Mouse (Mus musculus) limb, embryonic 13.5 days (tissue): ENCODE results near the gene Mrps6. TPM values are rescaled to one million over a fixed set of nuclear protein-coding genes. Genes with fewer than 3 reads are reported as not detected.

Experiments used
- ATAC-seq: fragments of 200-750 bp; cut with Nextera tagmentation; 2 replicates; pipeline ENCODE4 v1.8.0; 2017; ENCODE audit warnings: low read depth, moderate number of reproducible peaks, moderate TSS enrichment; ENCODE audit not compliant: low FRiP score
- H3K27ac ChIP-seq: fragments of 300-500 bp; sonication (generic); 2 replicates; pipeline ENCODE4 v1.5.1; 2015; ENCODE audit warnings: inconsistent platforms, mild to moderate bottlenecking, moderate library complexity
- H3K27me3 ChIP-seq: fragments of 300-500 bp; sonication (generic); 2 replicates; pipeline ENCODE4 v1.6.1; 2015; ENCODE audit warnings: mild to moderate bottlenecking, inconsistent platforms
- H3K36me3 ChIP-seq: fragments of 300-500 bp; sonication (generic); 2 replicates; pipeline ENCODE4 v1.6.1; 2015; ENCODE audit warnings: inconsistent platforms, mild to moderate bottlenecking, moderate library complexity
- H3K4me1 ChIP-seq: fragments of 300-500 bp; sonication (generic); 2 replicates; pipeline ENCODE4 v1.6.1; 2015; ENCODE audit warnings: inconsistent platforms
- H3K4me2 ChIP-seq: fragments of 300-500 bp; sonication (generic); replicated peaks from 2 replicates; pipeline ENCODE4 v1.6.1; 2015; ENCODE audit warnings: inconsistent platforms, mild to moderate bottlenecking, moderate library complexity
- H3K4me3 ChIP-seq: fragments of 300-500 bp; sonication (generic); 2 replicates; pipeline ENCODE4 v1.5.1; 2015; ENCODE audit warnings: moderate library complexity, mild to moderate bottlenecking, inconsistent platforms
- H3K9ac ChIP-seq: fragments of 300-500 bp; sonication (generic); 2 replicates; pipeline ENCODE4 v1.6.1; 2015; ENCODE audit warnings: mild to moderate bottlenecking, inconsistent platforms
- H3K9me3 ChIP-seq: fragments of 300-500 bp; sonication (generic); 2 replicates; pipeline ENCODE4 v1.6.1; 2016; ENCODE audit warnings: inconsistent platforms
- WGBS: fragments of 180-500 bp; shearing (Covaris S2); methylation state at CpG from one replicate; pipeline ENCODE4 v1.1.7; 2015; 5-methylcytosine and 5-hydroxymethylcytosine counted together
- polyA plus RNA-seq: library from polyadenylated mRNA; unstranded; fragments of >200 nt; fragmentation: Nextera tagmentation; extraction: Ambion mirVana; gene quantifications from 2 replicates; pipeline ENCODE4 v1.2.1, GENCODE M21; 2015

Mrps6 gene
- polyA plus RNA-seq, 1 experiment from 2014 or later: 96.5 TPM

GRCm38 (mm10) chr16:92039421-92039820, 18.6 kb upstream of the Mrps6 start:
- Histone ChIP-seq H3K36me3 (no peaks in the 10 kb centered on the region), H3K27ac (no peak overlapping the region), H3K9me3 (no peaks in the 10 kb centered on the region), H3K9ac (no peak overlapping the region), H3K4me2 (no peak overlapping the region), H3K4me3 (no peak overlapping the region), H3K4me1 (no peaks in the 10 kb centered on the region), H3K27me3 (no peaks in the 10 kb centered on the region)
- 84% methylated on average over 7 of the region's 7 CpGs for WGBS
- no peak for ATAC-seq

- no peak overlapping the region for H3K4me3 ChIP-seq
- no peak overlapping the region for H3K4me2 ChIP-seq
- no peak for ATAC-seq
- no peak overlapping the region for H3K9ac ChIP-seq
- 95% methylated on average over 11 of the region's 11 CpGs for WGBS
- H3K27ac ChIP-seq: no peak overlapping the region
- no peaks in the 10 kb centered on the region for H3K36me3 ChIP-seq
- H3K27me3 ChIP-seq: no peaks in the 10 kb centered on the region
- H3K4me1 ChIP-seq: no peaks in the 10 kb centered on the region
- no peaks in the 10 kb centered on the region for H3K9me3 ChIP-seq
Observed at GRCm38 (mm10) chr16:92039966-92040365, 18.1 kb upstream of the Mrps6 start.

- WGBS: 83% methylated on average over 7 of the region's 7 CpGs
Observed at GRCm38 (mm10) chr16:92051777-92052310, 6.2 kb upstream of the Mrps6 start.

DNA sequence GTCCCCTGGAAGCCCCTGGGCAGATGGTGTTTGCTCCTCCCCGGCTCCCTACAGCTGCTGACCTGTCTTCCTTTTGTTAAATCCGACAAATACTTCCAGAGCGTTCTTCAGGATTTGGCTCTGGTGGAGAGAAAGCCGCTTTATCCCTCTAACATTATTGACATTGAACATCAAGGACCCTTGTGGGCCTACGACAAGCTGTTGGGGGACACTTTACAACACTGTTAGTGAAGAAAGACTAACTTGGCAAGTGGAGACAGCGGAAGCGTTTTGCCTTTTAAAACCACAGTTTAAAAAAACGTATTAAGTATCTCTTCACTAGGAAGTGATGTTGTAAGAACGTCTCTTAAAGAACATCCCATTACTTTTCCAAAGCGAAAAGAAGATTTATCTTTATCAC, 5.5 kb upstream of the Mrps6 start:
- 79% methylated on average over 10 of the region's 10 CpGs for WGBS
- Histone ChIP-seq H3K4me2 (no peak overlapping the region), H3K27ac (no peak overlapping the region), H3K9ac (no peak overlapping the region), H3K9me3 (peaks cover 12% of the 10 kb centered on the region), H3K4me3 (no peak overlapping the region), H3K36me3 (no peaks in the 10 kb centered on the region), H3K27me3 (no peaks in the 10 kb centered on the region), H3K4me1 (no peaks in the 10 kb centered on the region)
- ATAC-seq: no peak

More at GRCm38 (mm10) chr16:92051777-92052310, 6.2 kb upstream of the Mrps6 start:
- ATAC-seq: no peak
- H3K27ac ChIP-seq: no peak overlapping the region
- H3K4me2 ChIP-seq: no peak overlapping the region
- no peaks in the 10 kb centered on the region for H3K4me1 ChIP-seq
- H3K9ac ChIP-seq: no peak overlapping the region
- no peaks in the 10 kb centered on the region for H3K36me3 ChIP-seq
- H3K9me3 ChIP-seq: peaks cover 12% of the 10 kb centered on the region
- H3K27me3 ChIP-seq: no peaks in the 10 kb centered on the region
- no peak overlapping the region for H3K4me3 ChIP-seq

DNA sequence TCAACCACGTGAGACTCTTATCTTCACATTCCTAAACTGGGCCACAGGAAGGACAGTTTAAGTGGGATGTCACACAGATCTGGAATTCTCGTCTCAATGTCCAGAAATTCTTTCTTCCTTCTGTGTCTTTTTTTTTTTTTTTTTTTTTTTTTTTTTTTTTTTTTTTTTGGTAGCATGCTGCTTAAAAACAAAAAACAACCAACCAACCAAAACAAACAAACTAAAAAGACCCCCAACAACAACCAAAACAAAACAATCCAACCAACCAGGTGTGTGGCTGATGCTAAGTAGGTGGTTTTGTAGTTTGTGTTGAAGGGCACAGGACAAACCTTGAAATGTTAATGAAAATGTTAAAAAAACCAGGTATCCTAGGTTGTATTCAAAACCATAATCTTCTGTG, 1.4 kb upstream of the Mrps6 start:
- Histone ChIP-seq H3K27me3 (no peaks in the 10 kb centered on the region), H3K27ac (no peak overlapping the region), H3K4me1 (peaks cover 22% of the 10 kb centered on the region), H3K9ac (no peak overlapping the region), H3K4me2 (no peak overlapping the region), H3K4me3 (no peak overlapping the region), H3K36me3 (peaks cover 8% of the 10 kb centered on the region), H3K9me3 (peaks cover 12% of the 10 kb centered on the region)
- WGBS: 60% methylated on average over 2 of the region's 2 CpGs
- ATAC-seq: no peak

DNA sequence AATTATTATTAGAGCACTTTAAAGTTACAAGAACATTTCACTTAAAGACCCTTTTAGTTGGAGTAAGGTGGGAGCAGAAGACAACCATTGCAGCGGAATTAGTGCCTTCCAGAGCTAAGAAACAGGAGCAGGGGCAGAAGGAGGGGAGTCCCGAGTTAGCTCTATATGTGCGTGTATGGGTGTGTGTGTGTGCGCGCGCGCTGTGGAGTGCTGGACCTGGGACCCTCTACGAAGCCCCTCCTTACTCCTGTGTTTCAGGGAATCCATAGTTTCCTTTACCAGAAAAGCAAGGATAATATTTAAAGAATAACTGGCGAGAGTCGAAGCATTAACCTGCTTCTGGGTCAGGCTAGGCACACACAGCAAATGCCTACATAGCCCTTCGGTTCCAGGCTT, 616 bp upstream of the Mrps6 start:
- Histone ChIP-seq H3K36me3 (peaks cover 13% of the 10 kb centered on the region), H3K9ac (peak overlapping the region; percentile 82), H3K4me3 (peak overlapping the region; percentile 92), H3K27ac (peak overlapping the region; percentile 69; the same call in 1 of the 2 replicates), H3K9me3 (peaks cover 12% of the 10 kb centered on the region), H3K4me1 (peaks cover 22% of the 10 kb centered on the region), H3K27me3 (no peaks in the 10 kb centered on the region), H3K4me2 (peak overlapping the region; percentile 87)
- ATAC-seq: peak; percentile 54
- WGBS: 4% methylated on average over 11 of the region's 11 CpGs

GRCm38 (mm10) chr16:92058644-92059620, 862 bp downstream of the Mrps6 start:
- Histone ChIP-seq H3K27ac (no peak overlapping the region), H3K9ac (peak overlapping the region; percentile 82), H3K36me3 (peaks cover 25% of the 10 kb centered on the region), H3K9me3 (peaks cover 8% of the 10 kb centered on the region), H3K4me3 (peak overlapping the region; percentile 92), H3K4me1 (peaks cover 22% of the 10 kb centered on the region), H3K27me3 (no peaks in the 10 kb centered on the region), H3K4me2 (peak overlapping the region; percentile 87)
- 2% methylated on average over 60 of the region's 63 CpGs for WGBS
- ATAC-seq: no peak

- H3K4me1 ChIP-seq: peaks cover 22% of the 10 kb centered on the region
- WGBS: 84% methylated on average over 3 of the region's 3 CpGs
- no peaks in the 10 kb centered on the region for H3K27me3 ChIP-seq
- 0 out of 2 replicates have a peak, but pooled peaks cover 2% of the 10 kb centered on the region for H3K9me3 ChIP-seq
- H3K9ac ChIP-seq: peak overlapping the region; percentile 45; the same call in 1 of the 2 replicates
- peak overlapping the region; percentile 87 for H3K4me2 ChIP-seq
- no peak for ATAC-seq
- peaks cover 25% of the 10 kb centered on the region for H3K36me3 ChIP-seq
- H3K4me3 ChIP-seq: peak overlapping the region; percentile 92; the same call in 1 of the 2 replicates
- H3K27ac ChIP-seq: no peak overlapping the region
Observed at GRCm38 (mm10) chr16:92060213-92060612, 2.1 kb downstream of the Mrps6 start.

GRCm38 (mm10) chr16:92061586-92061985, 3.5 kb downstream of the Mrps6 start:
- no peaks in the 10 kb centered on the region for H3K27me3 ChIP-seq
- no peak overlapping the region for H3K4me2 ChIP-seq
- H3K27ac ChIP-seq: no peak overlapping the region
- no peak overlapping the region for H3K9ac ChIP-seq
- 92% methylated on average over 7 of the region's 7 CpGs for WGBS
- H3K4me1 ChIP-seq: peaks cover 22% of the 10 kb centered on the region
- H3K36me3 ChIP-seq: peaks cover 25% of the 10 kb centered on the region
- no peak overlapping the region for H3K4me3 ChIP-seq
- ATAC-seq: no peak
- 0 out of 2 replicates have a peak, but pooled peaks cover 2% of the 10 kb centered on the region for H3K9me3 ChIP-seq

GRCm38 (mm10) chr16:92062832-92063231, 4.8 kb downstream of the Mrps6 start:
- Histone ChIP-seq H3K4me3 (no peak overlapping the region), H3K4me1 (peaks cover 22% of the 10 kb centered on the region), H3K9ac (no peak overlapping the region), H3K36me3 (peaks cover 31% of the 10 kb centered on the region), H3K27ac (no peak overlapping the region), H3K27me3 (no peaks in the 10 kb centered on the region), H3K9me3 (0 out of 2 replicates have a peak, but pooled peaks cover 2% of the 10 kb centered on the region), H3K4me2 (no peak overlapping the region)
- ATAC-seq: no peak
- 98% methylated on average over 1 of the region's 1 CpGs for WGBS

GRCm38 (mm10) chr16:92064801-92065200, 6.7 kb downstream of the Mrps6 start:
- ATAC-seq: no peak
- Histone ChIP-seq H3K4me1 (peaks cover 13% of the 10 kb centered on the region), H3K27ac (no peak overlapping the region), H3K9me3 (0 out of 2 replicates have a peak, but pooled peaks cover 2% of the 10 kb centered on the region), H3K4me2 (no peak overlapping the region), H3K9ac (no peak overlapping the region), H3K36me3 (peaks cover 45% of the 10 kb centered on the region), H3K27me3 (no peaks in the 10 kb centered on the region), H3K4me3 (no peak overlapping the region)
- WGBS: 87% methylated on average over 2 of the region's 2 CpGs

GRCm38 (mm10) chr16:92070338-92070737, 12.3 kb downstream of the Mrps6 start:
- Histone ChIP-seq H3K27me3 (no peaks in the 10 kb centered on the region), H3K4me3 (no peak overlapping the region), H3K9ac (no peak overlapping the region), H3K4me1 (no peaks in the 10 kb centered on the region; the same call in 1 of the 2 replicates), H3K4me2 (no peak overlapping the region), H3K27ac (no peak overlapping the region), H3K36me3 (peaks cover 45% of the 10 kb centered on the region), H3K9me3 (no peaks in the 10 kb centered on the region)
- WGBS: 92% methylated on average over 8 of the region's 8 CpGs
- ATAC-seq: no peak
